Mouse (Mus musculus) cerebellum, adult 9-10 months (tissue): Measurements from ENCODE around the gene Ptprs.

Source experiments
- DNase-seq: peaks from one replicate; pipeline ENCODE4 v3.0.0; 2022

Gene Ptprs

DNA sequence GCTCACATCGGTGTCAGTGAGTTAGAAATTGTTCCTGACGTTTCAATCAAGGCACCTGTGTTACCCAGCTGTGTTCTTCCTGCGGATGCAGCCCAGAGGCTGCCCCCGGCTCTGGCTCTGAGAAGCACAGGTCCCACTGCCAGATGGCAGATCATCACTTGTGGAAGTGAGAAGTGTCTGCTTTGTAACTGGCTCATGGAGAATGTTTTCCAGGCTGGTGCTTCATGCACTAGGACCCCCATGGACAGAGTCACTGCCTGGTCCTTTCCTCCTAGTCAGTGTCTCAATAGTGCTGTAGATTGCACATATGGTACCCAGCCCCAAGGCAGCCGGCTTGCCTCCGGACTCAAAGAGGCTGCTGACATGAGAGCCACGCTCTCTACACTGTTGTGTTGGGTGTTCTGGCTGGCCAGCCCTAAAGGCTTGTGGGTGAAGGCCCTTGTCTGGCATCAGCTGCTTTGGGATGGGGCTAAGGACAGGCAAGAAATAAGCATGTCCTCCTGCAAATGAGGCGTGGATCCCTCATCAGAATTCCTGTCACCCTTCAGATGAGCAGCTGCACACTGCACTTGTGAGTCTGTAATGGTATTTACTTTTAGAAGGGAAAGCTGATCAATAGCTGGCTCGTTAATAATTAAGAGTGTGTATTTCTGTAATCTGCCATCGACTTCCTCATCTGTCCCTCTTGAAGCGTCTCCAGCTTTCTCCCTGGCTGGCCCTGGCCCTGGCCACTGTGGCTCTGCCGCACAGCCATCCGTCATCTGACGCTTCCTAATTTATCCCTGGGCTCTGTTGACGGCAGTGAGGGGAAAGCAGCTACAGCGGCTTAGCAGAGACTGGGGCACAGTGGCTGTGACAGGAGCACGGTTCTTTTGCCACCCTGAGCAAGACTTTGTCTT lies 102.9 kb downstream of the Ptprs start:
- DNase-seq = no peak

DNA sequence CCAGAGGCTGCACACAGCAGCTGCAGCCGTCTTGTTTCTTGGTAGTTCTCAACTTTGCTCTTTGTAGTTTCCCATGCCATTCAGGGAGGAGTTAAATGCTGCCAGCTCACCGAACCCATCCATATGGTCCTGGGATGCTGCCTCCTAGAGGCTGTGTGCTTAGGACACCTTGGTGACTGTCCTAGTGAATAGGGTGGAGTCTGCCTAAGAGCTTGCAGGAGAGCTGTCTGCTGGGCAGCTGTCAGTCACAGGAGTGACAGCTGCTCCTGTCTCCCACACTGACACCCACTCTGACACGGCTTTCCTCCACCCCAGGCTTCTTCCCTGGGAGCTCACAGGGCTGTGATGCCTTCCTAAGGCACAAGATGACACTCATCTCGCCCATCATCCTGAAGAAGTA lies 104.2 kb downstream of the Ptprs start:
- no peak for DNase-seq

DNA sequence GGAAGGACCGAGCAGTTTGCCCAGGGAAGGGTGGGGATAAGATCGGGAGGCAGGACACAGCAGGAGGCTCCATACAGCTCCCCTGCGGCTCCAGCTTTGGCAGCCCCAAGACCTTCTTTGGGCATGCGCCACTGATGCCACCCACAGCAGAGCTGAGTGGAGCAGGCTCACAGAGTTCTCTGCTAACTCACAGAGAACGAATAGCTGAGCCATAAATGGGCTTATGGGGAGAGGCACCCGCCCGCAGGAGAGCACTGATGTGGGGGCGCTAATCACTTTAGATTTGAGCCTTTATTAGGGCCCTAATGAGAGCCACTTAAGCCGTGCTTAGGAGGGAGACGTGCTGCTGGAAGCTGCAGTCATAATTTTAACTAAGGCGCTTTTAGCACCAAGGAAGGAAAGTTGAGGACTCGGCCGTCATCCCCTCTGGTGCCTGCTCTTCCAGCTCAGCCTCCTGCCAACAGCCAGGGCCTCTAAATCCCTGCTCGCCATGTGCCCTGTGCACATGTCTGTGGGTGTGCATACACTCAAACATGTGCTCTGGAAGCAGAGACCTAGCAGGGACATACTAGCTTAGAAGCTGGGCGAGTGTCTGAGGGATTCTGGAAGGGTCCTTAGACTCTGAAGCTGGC lies 105.1 kb downstream of the Ptprs start:
- DNase-seq = no peak

DNA sequence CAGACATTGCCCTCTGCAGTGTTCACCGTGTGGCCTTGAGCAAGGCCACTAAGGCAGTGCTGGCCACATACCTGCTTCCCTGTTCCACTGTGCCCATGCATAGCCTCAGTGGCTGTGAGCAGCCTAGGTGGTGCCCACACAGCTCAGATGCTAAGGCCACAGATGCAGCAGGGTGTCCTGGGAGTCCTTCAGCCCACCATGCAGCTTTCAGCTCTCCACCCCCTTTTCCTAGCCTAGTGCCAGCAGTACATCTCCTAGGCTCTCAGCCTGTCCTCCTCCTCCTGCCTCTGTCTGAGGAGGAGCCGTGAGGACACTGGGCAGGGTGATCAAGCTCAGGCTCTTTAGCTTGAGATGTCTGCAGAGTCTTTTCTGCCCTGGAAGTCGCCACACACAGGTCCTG lies 106.2 kb downstream of the Ptprs start:
- DNase-seq = no peak

DNA sequence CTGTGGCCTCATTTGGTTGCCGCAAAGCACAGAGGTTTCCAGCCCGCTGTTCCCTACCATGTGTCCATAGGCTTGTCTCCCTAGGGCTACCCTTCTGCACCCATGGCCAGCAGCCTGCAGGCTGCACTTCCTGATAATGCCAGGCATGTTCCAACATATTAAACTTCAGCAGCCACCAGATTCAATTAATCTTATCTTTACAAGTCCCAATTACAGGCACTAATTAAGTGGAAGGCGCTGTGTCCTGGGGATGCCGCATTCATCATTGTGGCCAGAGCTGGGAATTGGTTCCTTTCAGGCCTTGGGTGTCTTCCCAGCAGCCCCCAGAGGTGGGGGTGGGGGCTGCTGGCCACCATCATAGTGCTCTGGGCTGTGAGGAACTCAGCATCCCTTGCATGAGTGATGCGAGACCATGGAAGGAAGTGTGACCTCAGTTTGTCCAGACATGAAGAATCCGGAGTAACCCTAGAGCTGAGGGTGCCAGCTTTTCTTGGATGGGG lies 107.9 kb downstream of the Ptprs start:
- DNase-seq = no peak

DNA sequence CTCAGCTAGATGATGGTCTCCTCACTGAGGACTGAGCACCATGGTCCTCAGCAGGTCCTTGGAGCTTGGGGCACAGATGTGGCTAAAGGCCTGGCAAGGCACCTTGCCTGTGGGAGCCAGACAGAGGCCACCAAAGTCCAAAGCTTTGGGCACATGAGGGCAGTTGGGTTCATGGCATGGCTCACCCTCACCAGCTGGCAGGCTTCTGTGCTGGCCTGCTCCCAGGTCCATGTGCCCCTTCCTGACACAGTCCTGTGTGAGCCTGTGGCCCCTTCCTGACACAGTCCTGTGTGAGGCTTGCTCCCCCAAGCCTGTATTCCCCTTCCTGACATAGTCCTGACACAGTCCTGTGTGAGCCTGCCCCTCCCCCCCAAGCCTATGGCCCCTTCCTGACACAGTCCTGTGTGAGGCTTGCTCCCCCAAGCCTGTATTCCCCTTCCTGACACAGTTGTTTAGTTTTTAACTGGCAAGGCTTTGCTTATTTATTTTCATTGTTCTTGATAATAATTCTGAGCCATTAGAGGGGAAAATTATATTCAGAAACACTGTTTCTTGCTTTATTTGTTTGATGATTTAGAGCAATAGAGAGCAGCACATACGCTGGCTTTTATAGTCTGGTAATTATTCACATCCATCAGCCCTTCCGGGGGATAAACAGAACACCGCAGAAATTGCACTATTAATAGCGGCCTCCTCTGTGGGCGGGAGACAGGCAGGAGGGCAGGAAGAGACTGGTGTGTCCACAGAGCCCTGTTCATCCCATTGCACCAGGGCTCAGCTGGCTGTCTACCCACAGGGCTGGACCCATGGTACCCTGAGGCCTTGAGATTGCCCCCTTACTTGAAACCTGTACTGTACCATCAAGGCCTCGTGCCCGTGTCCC lies 110.3 kb downstream of the Ptprs start:
- DNase-seq = no peak
